Mouse (Mus musculus) lung, adult 2 months (tissue): ENCODE results near the gene Olfr429.
"Not testable (repeated sequence)": the region's sequence is repeated elsewhere in the genome, so short reads cannot be mapped to it uniquely, and the experiment has no call there.

Source experiments
- CTCF ChIP-seq: fragments of 200-500 bp; IDR thresholded peaks from 2 replicates; pipeline ENCODE4 v1.5.1; 2011; ENCODE audit warnings: mild to moderate bottlenecking, low read length, control low read depth; ENCODE audit not compliant: insufficient read depth
- POLR2A ChIP-seq: fragments of 200-500 bp; IDR thresholded peaks from 2 replicates; pipeline ENCODE4 v1.6.1; 2011; ENCODE audit warnings: low read depth, mild to moderate bottlenecking, control low read depth, low read length, borderline replicate concordance; ENCODE audit errors: extremely low read depth

DNA sequence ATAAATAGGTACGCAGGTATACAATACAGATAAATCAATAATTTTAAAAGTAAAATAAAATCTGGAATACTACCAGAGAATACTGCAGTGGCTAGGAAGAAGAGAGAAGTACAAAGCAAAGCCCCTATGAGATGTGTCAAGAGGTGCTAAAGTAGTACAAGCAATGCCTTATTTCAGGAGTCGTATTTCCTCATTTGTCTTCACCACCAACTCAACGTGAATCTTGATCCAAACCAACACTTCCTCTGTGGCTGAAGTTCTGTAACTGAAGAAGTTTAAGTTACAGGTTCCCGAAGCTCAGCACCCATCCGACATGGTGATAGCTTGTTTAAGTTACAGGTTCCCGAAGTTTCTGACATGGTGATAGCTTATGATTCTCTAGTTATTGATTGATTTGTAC lies 35.9 kb upstream of the Olfr429 start:
- not testable (repeated sequence) for TF ChIP-seq CTCF, POLR2A
